Mouse (Mus musculus) fat pad, adult 2 months (tissue): ENCODE results near the gene Arf4.
"Not testable (repeated sequence)": the region's sequence is repeated elsewhere in the genome, so short reads cannot be mapped to it uniquely, and the experiment has no call there.

Experiments used
- DNase-seq: peaks from one replicate; pipeline ENCODE4 v3.0.0-alpha.2; 2011; ENCODE audit warnings: low read depth, low spot score; ENCODE audit errors: extremely low read depth

Arf4 gene

GRCm38 (mm10) chr14:26662016-26662415 lies 24.1 kb downstream of the Arf4 start:
- no peak for DNase-seq

DNA sequence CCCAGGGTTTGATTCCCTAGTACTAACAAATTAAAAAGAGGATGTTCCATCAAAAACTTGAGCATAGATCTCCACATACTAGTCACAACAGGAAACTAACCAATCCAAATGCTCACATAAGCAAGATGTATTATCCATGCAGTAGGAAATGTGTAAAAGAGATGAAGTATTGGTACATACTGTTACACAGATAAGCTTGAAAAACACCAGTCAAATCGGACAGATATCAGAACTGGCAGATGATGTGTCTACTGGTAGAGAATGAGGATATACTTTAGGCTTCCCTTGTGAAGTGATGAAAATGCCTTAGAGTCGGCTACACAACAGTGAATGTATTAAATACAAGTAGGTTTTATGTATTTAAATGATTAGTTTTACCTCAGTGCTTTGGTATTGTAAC lies 24.6 kb downstream of the Arf4 start:
- DNase-seq, result no peak

- no peak for DNase-seq
These were observed 26.0 kb downstream of the Arf4 start for GRCm38 (mm10) chr14:26663851-26664250.

DNA sequence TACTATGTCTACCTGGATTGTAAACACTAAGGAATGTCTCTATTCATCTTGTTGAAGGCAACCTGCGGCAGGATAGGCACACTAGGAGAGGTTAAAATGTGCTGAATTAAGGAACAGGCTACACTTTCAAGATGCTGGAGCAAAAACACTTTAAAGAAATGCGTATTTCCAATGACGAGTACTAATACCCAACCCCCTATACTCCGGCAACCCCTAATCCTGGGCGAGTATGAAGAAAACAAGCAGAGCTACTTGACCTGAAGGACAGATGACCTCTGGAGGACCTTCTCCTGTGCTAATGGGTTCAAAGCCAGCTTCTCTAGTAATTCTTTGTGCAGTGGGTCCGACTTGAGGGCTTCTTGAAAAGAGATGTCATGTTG lies 30.1 kb downstream of the Arf4 start:
- DNase-seq, result no peak

DNA sequence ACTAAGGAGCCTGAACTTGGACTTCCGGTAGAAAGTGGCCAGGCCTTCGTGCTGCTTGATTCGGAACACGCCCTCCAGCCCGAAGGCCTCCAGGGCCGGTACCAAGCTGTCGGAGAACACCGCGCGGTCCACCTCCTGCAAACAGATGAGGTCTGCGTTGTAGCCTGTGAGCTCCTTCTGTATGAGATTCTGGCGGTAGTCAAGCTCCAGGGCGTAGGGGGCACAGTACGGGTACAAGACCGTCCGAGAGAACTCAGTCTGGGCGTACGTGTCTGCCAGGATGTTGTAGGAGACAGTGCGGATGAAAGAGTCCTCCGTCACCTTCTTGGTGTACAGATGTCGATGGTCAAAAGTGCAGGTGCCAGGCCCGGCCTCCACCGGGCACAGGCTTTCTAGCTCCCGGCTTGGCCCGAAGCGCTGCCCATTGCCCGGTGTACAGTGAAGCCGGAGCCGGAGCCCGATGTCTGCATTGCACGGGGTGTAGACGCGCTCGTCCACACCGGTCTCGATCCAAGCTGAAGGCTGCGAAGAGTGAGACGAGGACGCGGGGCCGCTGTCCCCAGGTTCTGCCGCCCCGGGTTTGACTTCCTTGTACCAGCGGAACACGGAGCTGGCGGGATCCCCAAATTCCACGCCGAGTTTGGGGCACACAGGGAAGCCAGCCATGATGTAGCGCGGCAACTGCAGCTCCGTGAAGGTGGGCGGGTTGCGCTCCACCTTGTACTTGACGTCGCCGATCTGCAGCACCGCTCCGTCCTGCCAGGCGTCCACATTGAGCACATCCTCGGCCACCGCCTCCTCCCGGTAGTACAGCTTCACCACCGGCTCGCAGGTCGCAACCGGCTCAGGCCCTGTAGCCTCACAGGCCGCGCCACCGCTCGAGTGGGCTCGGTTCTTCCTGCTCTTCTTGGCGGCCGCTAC lies 30.8 kb downstream of the Arf4 start:
- no peak for DNase-seq

GRCm38 (mm10) chr14:26669292-26670073 lies 31.6 kb downstream of the Arf4 start, which contains the start of gene Pde12:
Gene Pde12, minus strand, starts transcription at chr14:26669883.
- peak; percentile 75 for DNase-seq

DNA sequence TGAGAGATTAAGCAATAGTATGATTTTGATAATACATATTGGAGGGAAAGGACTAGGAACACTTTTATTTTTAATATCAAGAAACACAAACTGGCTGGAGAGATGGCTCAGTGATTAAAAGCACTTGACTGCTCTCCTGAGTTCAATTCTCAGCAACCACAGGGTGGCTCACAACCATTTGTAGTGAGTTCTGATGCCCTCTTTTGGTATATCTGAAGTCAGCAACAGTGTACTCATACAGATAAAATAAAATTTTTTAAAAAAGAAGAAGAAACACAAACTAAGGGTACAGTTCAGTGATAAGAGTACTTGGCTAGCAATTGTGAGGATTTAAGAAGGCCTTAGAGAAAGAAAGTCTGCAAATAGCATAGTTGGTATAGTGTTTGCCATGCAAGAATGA lies 33.1 kb downstream of the Arf4 start:
- no peak for DNase-seq

- not testable (repeated sequence) for DNase-seq
These were observed 34.2 kb downstream of the Arf4 start for GRCm38 (mm10) chr14:26671870-26672615.

DNA sequence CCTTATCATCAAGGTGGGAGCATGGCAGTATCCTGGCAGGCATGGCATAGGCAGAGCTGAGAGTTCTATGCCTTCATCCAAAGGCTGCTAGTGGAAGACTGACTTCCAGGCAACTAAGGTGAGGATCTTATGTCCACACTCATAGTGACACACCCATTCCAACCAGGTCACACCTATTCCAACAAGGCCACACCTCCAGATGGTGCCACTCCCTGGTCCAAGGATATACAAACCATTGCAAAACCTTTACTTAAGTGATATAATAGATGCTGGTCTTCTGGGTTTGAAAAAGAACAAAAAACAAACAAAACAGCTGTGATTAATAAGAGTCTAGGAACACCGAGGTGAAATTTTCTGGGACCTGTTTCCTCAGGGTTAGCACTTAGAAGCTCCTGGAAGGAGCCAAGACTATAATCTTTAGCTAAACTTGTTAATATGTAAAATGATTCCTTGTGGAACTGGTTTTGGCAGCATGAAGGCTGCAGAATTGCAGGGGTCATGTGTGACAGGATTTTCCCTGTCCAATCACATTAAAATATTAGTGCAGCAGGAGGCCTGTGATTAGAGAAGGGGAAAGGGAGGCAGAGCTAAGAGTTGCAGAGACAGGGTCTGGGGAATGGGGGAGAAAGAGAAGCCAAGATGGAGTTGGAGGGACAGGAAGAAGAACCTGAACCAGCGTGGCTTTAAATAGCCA lies 36.7 kb downstream of the Arf4 start:
- DNase-seq, result not testable (repeated sequence)

DNA sequence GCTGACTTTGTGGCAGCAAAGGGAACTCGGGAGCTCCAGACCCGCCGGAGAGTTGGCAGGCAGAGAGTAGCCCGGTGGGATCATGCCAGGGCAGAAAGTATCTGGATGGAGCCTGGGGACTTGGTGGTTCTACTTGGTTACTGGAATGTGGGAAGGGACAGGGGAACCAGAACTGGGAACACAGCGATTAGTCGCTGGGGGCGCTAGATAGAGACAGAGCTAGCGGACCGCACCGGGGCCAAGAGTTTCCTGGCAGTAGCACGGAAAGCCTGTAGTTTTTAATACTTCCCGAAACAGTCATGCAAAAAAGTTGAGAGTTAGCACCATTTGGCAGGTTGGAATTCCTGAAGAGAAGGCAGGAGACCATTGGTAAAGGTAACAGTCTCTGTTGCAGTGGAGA lies 37.5 kb downstream of the Arf4 start:
- DNase-seq, result no peak

- DNase-seq, result no peak
These were observed 37.9 kb downstream of the Arf4 start for GRCm38 (mm10) chr14:26675791-26676190.

DNA sequence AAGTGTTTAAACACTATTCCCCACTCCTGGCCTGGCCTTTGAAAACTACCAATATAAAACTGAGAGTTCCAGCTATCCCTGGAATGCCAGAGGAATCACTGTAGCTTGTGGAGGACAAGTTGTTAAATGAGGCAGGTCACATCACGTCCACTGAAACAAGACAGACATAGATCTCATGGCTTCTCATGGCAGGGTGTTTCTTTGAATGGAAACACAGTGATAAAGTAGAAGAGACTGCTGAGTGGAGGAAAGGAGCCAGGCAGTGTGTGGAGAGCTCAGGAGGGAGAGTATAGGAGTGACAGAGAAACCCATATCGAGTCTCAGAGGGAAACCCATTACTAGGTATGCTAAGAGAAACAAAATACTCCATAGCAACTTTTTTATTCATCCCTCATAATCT lies 52.9 kb downstream of the Arf4 start:
- DNase-seq, result no peak

GRCm38 (mm10) chr14:26691363-26691762 lies 53.5 kb downstream of the Arf4 start:
- no peak for DNase-seq

DNA sequence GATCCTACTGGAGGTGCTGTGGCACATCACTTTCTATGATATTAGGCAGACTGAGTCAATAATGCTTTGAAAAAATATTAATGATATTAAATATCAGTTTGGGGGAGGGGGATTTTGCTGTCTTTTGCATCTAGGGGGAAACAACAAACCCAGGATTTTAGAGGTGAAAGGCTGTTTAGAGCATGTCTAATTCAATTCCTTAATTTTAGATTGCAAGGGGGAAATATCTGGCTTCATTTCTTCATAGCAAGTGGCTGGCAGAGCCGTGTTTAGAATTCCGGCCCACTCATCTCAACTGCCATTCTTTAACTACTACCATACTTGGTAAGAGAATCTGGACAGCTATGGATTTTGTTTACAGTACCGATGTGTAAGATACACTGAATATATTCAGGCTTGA lies 55.1 kb downstream of the Arf4 start, which contains the start of gene Dnah12:
Gene Dnah12 (plus strand): TSS at position 301 of the 400 bp plus-strand sequence.
- no peak for DNase-seq

- no peak for DNase-seq
These were observed 60.0 kb downstream of the Arf4 start for GRCm38 (mm10) chr14:26697912-26698311.

DNA sequence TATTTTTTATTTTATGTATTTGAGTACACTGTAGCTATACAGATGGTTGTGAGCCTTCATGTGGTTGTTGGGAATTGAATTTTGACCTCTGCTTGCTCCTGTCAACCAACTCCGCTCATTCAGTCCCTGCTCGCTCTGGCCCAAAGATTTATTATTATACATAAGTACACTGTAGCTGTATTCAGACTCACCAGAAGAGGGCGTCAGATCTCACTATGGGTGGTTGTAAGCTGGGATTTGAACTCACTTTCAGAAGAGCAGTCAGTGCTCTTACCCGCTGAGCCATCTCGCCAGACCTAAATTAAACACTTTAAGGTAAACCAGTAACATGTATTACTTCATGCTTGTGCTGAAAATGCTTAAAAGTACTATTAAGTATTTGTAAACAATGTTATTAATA lies 67.4 kb downstream of the Arf4 start:
- not testable (repeated sequence) for DNase-seq
